Comparison of ENCODE assay signal across 8 mouse cellular contexts in the genomic region with DNA sequence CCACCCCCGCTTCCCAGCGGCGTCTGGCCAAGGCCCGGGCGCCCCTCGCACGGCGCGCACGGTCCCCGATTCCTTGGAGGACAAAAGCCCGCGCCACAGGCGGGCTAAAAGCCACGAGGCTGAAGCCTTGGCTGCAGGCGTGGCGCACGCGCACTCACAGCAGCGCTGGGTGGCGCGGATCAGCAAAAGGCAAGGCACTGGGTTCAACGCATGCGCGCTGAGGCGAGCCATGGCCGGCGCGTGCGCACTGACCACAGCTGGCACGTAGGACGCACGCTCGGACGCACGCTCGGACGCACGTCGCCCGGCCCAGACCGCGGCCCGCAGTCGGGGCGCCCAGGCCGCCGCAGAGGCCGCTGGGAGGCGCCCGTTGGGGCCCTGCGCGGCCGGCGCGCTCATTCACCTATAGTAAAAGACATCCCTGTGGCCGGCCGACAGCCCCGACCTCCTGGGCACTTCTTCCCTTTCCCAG. TPM values are rescaled to one million over a fixed set of nuclear protein-coding genes. Genes with fewer than 3 reads are reported as not detected.
DNase-seq lines count a peak whose midpoint lies in the region; ATAC-seq and TF ChIP-seq lines count a peak whose summit lies in the region.

No protein-coding gene starts in this region.

- H3K27ac ChIP-seq in cortical plate, adult 2 months (ENCODE audit: insufficient read depth, low read length) = peak overlapping the region; percentile 92

- peak; percentile 71; the same call in 1 of the 2 replicates for TF ChIP-seq POLR2A in cortical plate, adult 2 months (IDR thresholded peaks at IDR 0.05; ENCODE audit: extremely low read depth, insufficient read depth, low read length)

- intact Hi-C loops in left cerebral cortex, postnatal 10 days (cut with DNase I) = no loop called here

- peak overlapping the region; percentile 41 for H3K4me3 ChIP-seq in cortical plate, adult 2 months (ENCODE audit: insufficient read depth, low read length)

- no peak for TF ChIP-seq CTCF in cortical plate, adult 2 months (IDR thresholded peaks at IDR 0.05; ENCODE audit: extremely low read depth, insufficient read depth, low read length)

- ATAC-seq in activated CD4-positive, CD25-positive, alpha-beta regulatory T cell, adult 4 months = peak; percentile 18
- ATAC-seq in inflammation-experienced regulatory T-cells, adult 6 months = peak; percentile 33
- peak; percentile 66 for ATAC-seq in megakaryocyte-erythroid progenitor cell, adult 5-6 weeks (replicated peaks; ENCODE audit: low FRiP score, low TSS enrichment, poor library complexity, severe bottlenecking)

- peaks cover 10% of the 10 kb centered on the region for H3K4me1 ChIP-seq in cortical plate, adult 2 months (ENCODE audit: control insufficient read depth, insufficient read depth, low read length)

- peak; percentile 99 for DNase-seq in gastrocnemius, postnatal 10 days
- peak; percentile 96 to 99 for DNase-seq in left cerebral cortex, postnatal 10 days (ENCODE audit: extremely low spot score in 1 of 2, low spot score in 2 of 2)
- DNase-seq in right cerebral cortex, postnatal 25 days = peak; percentile 98
- peak; percentile 97 to 98 for DNase-seq in urinary bladder, postnatal 4 days (ENCODE audit: low spot score in 2 of 2)

RNA-seq across cellular contexts. Expression of a gene that starts 0.6 kb away (rescaled TPM):
- 10 to 100 TPM; 23.6 to 32.0 TPM for polyA plus RNA-seq in activated CD4-positive, CD25-positive, alpha-beta regulatory T cell, adult 4 months (2017; shearing (Covaris generic))
- polyA plus RNA-seq in cortical plate, adult 2 months (2012; rRNA removed) = 186 and 210 TPM in 2 replicates
- total RNA-seq in gastrocnemius, postnatal 10 days (2021) = 100 to 1,000 TPM; 107 to 120 TPM
- polyA plus RNA-seq in inflammation-experienced regulatory T-cells, adult 6 months (2017; shearing (Covaris generic)) = 10 to 100 TPM; 19.2 to 30.4 (median 25.9) TPM
- total RNA-seq in left cerebral cortex, postnatal 10 days (2021) = 100 to 1,000 TPM; 121 to 124 TPM
- total RNA-seq in megakaryocyte-erythroid progenitor cell, adult 5-6 weeks (2014; fragmentation: Nextera tagmentation) = 105 and 113 TPM in 2 replicates
- 80.0 and 93.8 TPM in 2 replicates for total RNA-seq in megakaryocyte-erythroid progenitor cell, adult 5-6 weeks (2017)

RNA-seq across cellular contexts. Expression of a gene that starts 7.9 kb away (rescaled TPM):
- polyA plus RNA-seq in activated CD4-positive, CD25-positive, alpha-beta regulatory T cell, adult 4 months (2017; shearing (Covaris generic)) = 100 to 1,000 TPM; 327 to 363 TPM
- 1,456 and 1,595 TPM in 2 replicates for polyA plus RNA-seq in cortical plate, adult 2 months (2012; rRNA removed)
- 100 to 1,000 TPM; 725 to 806 TPM for total RNA-seq in gastrocnemius, postnatal 10 days (2021)
- polyA plus RNA-seq in inflammation-experienced regulatory T-cells, adult 6 months (2017; shearing (Covaris generic)) = 100 to 1,000 TPM; 289 to 335 (median 330) TPM
- 100 to 1,000 TPM; 508 to 513 TPM for total RNA-seq in left cerebral cortex, postnatal 10 days (2021)
- total RNA-seq in megakaryocyte-erythroid progenitor cell, adult 5-6 weeks (2014; fragmentation: Nextera tagmentation) = 485 and 702 TPM in 2 replicates
- total RNA-seq in megakaryocyte-erythroid progenitor cell, adult 5-6 weeks (2017) = 241 and 254 TPM in 2 replicates

RNA-seq across cellular contexts. Expression of a gene that starts 11.3 kb away (rescaled TPM):
- 1 to 10 TPM in 1 of 2 experiments, under 1 TPM in 1; 0.62 to 1.2 TPM for polyA plus RNA-seq in activated CD4-positive, CD25-positive, alpha-beta regulatory T cell, adult 4 months (2017; shearing (Covaris generic))
- 13.8 and 14.3 TPM in 2 replicates for polyA plus RNA-seq in cortical plate, adult 2 months (2012; rRNA removed)
- 10 to 100 TPM in 1 of 2 experiments, 1 to 10 TPM in 1; 8.9 to 12.2 TPM for total RNA-seq in gastrocnemius, postnatal 10 days (2021)
- 1 to 10 TPM in 1 of 3 experiments, under 1 TPM in 2; 0.79 to 1.3 (median 0.79) TPM for polyA plus RNA-seq in inflammation-experienced regulatory T-cells, adult 6 months (2017; shearing (Covaris generic))
- 10 to 100 TPM; 31.1 to 35.4 TPM for total RNA-seq in left cerebral cortex, postnatal 10 days (2021)
- 8.0 and 9.1 TPM in 2 replicates for total RNA-seq in megakaryocyte-erythroid progenitor cell, adult 5-6 weeks (2014; fragmentation: Nextera tagmentation)
- total RNA-seq in megakaryocyte-erythroid progenitor cell, adult 5-6 weeks (2017) = 13.0 and 14.7 TPM in 2 replicates

RNA-seq across cellular contexts. Expression of a gene that starts 34.7 kb away (rescaled TPM):
- 10 to 100 TPM in 1 of 2 experiments, 1 to 10 TPM in 1; 9.3 to 10.7 TPM for polyA plus RNA-seq in activated CD4-positive, CD25-positive, alpha-beta regulatory T cell, adult 4 months (2017; shearing (Covaris generic))
- 25.5 and 26.0 TPM in 2 replicates for polyA plus RNA-seq in cortical plate, adult 2 months (2012; rRNA removed)
- 10 to 100 TPM; 33.0 to 43.2 TPM for total RNA-seq in gastrocnemius, postnatal 10 days (2021)
- polyA plus RNA-seq in inflammation-experienced regulatory T-cells, adult 6 months (2017; shearing (Covaris generic)) = 1 to 10 TPM; 6.7 to 8.2 (median 7.9) TPM
- 10 to 100 TPM; 29.6 to 31.1 TPM for total RNA-seq in left cerebral cortex, postnatal 10 days (2021)
- 154 and 175 TPM in 2 replicates for total RNA-seq in megakaryocyte-erythroid progenitor cell, adult 5-6 weeks (2014; fragmentation: Nextera tagmentation)
- total RNA-seq in megakaryocyte-erythroid progenitor cell, adult 5-6 weeks (2017) = 57.9 and 99.8 TPM in 2 replicates

RNA-seq across cellular contexts. Expression of a gene that starts 42.5 kb away (rescaled TPM):
- not detected for polyA plus RNA-seq in activated CD4-positive, CD25-positive, alpha-beta regulatory T cell, adult 4 months (2017; shearing (Covaris generic))
- 36.3 and 40.3 TPM in 2 replicates for polyA plus RNA-seq in cortical plate, adult 2 months (2012; rRNA removed)
- not detected for total RNA-seq in gastrocnemius, postnatal 10 days (2021)
- not detected for polyA plus RNA-seq in inflammation-experienced regulatory T-cells, adult 6 months (2017; shearing (Covaris generic))
- total RNA-seq in left cerebral cortex, postnatal 10 days (2021) = 1 to 10 TPM; 3.1 to 5.1 TPM
- 0.79 TPM in 1 of 2 replicates, not detected in the other for total RNA-seq in megakaryocyte-erythroid progenitor cell, adult 5-6 weeks (2014; fragmentation: Nextera tagmentation)
- not detected in 2 replicates for total RNA-seq in megakaryocyte-erythroid progenitor cell, adult 5-6 weeks (2017)

Comparison
In these comparisons a context has a peak if more than half of its experiments do, and no peak if none do; other contexts are left out.
1. Peak in every context shown above with its lines: DNase-seq, ATAC-seq, H3K4me3 ChIP-seq and H3K27ac ChIP-seq.